Mouse (Mus musculus) right cerebral cortex, postnatal 25 days (tissue): ENCODE data around the gene Nrg3.

Experiments used
- DNase-seq: peaks from one replicate; pipeline ENCODE4 v3.0.0; 2022

Nrg3 gene

DNA sequence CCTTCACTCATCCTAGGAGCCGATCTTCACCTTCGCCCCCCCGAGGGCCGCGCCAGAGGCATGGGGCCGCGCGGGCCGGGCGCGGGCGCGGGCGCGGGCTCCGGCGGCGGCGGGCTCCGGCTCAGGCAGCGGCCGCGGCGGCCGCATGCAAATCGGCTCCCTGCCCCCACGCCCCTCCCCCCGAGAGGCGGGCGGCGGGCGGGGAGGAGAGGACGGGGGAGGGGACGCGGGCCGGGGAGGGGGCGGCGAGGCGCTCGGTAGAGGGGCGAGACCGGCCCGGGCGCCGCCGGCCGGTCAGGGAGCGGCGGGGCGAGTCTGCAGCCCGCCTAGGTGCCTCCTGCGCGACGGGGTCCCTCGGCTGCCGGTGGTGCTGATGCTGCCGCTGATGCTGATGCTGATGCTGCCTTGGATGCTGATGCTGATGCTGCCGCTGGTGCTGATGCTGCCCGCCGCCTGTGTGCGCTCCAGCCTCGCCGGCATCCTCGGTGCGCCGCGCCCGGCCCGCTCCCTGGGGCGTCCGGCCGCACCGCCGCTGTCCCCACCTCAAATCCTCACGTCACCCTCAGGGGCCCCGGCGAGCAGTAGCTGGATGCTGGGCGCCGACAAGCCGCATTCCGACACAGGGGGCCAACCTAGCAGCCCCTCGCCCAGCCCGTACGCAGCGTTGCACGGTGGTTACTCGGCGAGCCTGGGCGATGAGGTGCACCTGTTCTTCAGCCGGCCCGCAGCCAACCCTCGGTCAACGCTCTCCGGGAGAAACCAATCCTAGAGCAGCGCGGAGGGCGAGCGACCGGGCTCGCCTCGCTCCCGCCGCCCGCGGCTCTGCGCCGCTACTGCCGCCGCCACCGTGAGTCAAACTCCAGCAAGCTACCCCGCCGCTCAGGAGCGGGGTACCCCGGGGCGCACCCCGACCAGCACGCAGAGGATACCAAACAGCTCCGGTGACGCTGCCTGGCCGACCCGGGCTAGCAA is at the start of gene Nrg3:
Gene Nrg3 (minus strand): TSS at position 299 of the 972 bp plus-strand sequence.
- peak; percentile 78 for DNase-seq

DNA sequence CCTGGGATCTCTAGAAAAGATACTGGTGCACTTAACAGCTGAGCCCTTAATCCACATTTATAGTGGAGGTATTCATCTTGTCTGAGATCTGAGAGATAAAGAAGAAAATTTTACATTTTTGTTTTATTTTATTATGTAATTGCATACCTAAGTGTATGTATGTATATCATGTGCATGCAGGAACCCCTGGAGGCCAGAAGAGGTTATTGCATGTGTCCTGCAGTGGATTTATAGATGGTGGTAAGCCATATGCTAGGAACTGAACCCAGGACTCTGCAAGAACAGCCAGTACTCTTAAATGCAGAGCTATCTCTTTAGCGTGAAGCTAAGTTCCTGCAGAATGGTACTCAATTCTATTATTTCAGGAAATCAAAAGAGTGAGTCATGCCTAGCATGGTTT is 36.1 kb upstream of the Nrg3 start:
- DNase-seq, result no peak

DNA sequence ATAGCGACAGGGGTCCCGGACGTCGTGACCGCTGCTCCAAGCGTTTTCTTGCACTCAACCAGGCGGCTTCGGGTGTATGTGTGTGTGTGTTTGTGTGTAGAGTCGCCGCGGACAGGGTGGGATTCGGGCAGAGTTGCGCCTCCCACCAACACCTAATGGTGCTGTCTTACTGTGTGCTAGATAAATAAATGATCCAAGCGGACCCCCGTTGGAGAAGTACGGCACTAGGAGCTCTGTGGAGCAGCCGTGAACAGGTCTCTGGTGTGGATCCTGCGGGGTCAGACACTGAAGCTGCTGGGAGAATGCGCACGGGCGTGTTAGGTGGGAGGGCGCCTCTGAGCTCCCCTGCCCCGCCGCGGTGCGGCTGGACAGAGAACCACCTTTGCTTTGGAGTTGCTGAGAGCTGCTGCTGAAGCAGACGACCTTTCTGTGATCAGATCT is 903 bp upstream of the Nrg3 start:
- DNase-seq, result peak; percentile 74

DNA sequence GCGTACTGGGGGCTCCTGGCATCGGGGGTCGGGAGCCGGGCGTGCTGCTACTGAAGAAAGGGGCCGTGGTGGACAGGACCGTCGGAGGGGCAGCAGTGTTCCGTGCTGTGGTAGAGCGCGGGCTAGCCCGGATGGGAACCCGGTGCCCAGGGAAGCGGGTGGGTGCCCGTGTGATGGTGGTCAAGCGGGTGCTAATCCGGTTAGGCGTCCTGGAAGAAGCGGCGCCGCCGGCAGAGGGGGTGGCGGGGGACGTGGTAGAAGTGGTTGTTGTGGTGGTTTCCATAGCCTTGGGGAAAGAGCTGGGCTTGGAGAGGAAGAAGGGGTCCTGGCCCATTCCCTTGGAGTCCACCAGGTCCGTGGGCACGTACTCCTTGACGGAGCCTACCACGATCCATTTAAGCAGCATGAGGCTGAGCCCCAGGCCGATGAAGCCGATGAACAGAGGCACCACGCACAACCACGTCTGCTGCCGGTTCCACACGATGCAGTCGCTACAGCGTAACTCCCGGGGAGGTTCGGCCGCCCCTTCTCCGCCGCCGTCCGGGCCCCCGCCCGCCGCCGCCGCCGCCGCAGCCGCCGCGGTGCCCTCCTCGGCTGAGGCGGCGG is 639 bp downstream of the Nrg3 start:
- DNase-seq, result peak; percentile 59

DNA sequence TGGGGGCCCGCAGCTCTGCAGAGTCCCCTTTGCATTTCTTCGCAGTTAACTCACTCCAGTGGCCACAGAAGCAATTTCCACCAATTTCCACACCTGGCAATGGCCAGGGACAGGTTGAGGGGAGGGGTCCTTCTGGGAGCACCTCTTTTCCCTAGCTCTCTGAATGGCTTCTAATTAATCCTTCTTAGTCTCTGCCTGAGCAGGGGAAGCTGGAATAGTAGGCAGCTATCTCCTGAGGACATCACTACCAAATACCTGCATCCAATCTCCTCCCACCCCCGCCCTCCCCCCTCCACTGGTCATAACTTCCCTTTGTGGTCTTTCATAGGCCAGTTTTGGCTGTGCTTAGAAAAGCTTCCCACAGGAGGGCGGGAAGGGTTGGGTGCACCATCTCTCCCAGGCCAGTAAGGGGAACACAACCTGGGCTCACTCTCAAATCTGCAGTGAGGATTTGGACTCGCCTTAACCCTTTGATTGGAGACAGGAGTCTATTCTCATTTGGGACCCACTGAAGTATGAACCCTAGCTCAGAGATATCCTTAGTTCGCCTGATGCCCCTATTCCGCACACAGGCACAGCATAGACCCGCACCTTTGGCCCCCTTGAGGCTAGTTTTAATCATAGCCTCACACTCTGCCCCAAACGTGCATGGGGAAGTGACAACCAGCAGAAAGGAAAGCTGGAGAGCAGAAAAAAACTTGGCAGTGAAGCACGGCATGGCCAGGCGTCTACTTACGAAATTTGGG is 1.5 kb downstream of the Nrg3 start:
- DNase-seq, result peak; percentile 45

DNA sequence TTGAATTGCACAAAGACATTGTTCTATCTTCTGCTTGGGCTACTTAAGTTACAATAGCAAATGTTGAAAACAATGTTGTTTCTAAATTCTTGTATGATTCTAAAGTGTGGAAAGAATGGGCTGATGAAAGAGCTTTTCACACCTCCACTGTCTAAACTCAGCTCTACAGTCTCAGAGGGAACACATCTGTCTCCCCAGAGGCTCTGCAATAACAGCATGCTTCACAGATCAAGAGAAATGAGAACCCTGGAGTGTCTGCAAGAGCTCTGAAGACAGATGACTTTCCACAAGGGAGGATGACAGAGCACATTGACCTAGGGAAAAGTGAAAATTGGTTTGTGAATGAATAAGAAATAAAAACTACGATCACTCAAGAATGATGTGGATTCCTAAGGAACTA is 27.4 kb downstream of the Nrg3 start:
- DNase-seq, result no peak

DNA sequence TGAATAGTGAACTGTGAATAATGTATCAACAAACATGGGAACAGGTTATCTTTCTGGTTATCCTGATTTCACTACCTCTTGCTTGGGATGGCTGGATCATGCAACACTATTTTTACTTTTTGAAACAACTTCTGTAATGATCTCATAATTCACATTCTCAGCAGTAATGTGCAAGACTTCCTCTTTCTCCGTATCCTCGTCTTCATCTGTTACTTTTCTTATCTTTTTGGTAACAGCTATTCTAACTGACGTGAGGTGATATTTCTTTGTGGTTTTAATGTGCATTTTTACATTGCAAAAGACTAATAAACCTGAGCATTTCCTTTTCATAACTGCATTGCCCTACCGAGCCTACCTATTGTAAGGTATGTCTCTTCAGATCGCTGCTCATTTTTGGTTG is 44.4 kb downstream of the Nrg3 start:
- no peak for DNase-seq

DNA sequence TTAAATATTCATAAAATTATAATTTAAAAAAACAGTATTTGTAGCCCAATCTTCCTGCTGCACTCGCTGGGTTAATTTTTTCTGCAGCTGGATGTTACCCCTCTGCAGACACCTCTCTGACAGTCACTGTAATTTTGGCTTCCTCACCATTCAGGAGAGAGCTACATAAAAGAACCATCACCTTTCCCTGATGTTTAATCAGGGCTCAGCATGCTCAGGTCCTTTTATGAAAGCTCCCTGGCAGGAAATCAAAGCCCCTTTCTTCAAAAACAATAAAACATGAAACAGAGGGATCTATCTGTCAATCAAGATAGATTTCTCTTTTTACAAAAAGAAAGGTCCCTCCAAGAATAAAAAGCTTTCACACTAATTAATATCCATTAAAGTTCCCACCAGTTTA is 51.0 kb downstream of the Nrg3 start:
- DNase-seq, result no peak

DNA sequence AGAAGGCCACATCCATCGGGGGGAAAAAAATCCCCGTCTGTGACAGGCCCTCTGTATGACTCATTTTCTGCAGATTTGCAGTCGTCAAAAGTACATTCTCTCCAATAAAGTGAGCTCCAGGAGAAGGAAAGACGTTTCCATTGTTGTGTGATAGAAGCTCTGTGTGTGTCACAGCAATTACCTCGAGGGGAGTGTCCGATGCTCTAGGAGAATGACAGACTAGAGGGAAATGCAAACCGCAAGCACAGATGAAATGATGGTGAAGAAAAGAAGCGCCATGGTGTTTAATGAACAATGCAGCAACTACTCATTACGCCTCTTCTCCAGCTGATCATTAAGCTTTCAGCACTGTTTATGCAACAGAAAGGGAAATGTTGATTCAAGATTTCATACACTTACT is 59.6 kb downstream of the Nrg3 start:
- no peak for DNase-seq

DNA sequence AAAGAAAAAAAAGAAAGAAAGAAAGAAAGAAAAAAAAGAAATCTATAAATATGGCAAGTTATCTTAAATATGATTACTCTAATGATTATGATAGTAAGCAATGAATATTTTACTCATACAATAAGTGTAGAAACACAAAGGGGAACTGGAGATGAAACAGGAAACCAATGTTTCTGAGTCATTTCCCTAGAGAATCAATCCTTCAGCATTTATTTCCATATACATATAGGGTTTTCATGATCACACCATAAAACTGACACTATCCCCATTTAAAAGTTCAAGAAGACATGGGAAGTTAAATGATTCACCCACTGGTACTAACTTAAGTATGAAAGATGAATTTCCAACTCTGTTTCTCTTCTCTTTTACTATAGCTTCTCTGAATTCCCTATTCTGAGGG is 86.0 kb downstream of the Nrg3 start:
- no peak for DNase-seq

DNA sequence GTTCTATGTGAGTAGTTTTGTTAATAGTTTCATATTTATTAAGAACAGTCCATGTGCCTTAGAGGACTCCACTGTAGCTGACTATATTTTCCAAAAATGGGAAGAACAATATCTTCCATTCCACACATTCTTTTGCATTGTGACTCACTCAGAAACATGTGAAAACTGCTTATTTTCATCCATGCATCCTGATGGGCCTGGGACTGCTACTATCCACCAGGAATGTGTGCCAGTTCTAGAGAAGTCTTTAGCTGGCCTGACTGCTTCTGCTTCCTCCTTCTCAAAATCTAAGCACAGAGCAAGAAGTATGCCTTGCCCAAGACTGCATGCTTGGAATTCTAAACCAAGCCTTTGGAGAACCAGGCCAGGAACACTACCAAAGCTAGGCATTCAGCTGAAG is 91.6 kb downstream of the Nrg3 start:
- DNase-seq, result no peak

DNA sequence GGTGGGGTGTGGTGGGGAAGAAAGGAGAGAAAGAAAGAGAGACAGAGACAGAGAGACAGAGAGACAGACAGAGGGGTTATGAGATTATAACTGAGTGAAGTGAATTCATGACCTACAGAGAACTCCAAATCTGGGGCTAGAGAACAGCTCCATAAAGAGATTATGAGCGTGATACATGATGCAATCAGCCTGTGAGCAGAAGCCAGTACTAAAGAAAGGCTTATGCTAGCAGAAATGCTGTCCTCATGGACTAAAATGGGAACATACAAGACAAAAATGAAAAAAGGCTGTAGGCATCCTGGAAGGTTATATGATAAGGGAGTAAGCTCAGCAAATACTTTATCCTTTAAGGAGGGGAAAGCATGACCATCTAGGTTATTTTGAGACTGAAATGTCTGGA is 99.7 kb downstream of the Nrg3 start:
- DNase-seq, result no peak

DNA sequence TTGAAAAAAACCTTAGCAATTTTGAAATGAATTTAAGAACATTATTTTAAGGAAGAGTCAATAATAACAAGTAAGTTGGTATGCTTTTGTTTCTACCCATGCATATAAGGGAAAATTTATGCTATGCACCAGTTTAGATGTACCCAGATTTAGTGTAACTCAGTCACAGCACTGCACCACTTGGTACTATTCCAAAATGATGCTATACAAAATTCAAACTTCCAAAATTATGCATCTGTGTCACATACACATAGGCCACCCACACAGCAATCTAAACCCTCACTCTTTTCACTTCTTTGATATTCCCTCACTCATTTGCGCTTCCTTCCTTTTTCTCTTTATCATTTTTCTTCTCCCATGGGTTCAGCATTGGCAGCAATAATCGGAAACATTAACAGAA is 116.6 kb downstream of the Nrg3 start:
- DNase-seq, result no peak

DNA sequence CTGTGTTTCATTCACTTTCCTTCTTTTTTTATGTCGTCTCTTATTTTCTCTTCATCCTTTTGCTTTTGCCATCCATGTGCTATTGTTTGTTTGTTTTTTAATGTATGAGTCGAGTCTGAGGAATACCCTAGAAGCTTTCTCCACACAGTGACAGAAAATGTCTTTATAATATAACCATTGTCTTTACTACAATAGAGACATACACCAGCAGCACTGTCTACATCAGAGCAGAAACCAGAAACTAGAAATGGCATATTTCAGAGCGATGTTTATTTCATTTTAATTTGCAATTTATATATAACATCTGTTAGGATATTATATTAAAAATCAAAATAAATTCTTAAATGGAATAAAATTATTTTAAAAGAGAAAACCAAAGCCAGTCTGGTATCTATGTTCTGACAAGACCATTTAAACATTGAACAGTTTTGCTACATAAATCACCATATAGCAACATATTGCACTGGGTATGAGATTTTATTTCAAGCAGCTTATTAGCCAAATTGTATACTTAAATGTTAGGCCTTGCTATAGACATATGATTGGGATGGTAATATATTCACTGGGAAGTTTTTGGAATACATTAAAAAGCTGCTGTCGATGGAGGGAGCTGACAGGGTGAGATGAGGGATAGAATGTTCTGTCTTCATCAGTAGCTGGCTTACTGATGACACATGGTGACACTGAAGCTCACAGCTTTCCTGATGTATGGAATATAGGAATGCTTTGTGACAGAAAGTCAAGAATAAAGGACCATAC is 120.7 kb downstream of the Nrg3 start:
- DNase-seq, result no peak

DNA sequence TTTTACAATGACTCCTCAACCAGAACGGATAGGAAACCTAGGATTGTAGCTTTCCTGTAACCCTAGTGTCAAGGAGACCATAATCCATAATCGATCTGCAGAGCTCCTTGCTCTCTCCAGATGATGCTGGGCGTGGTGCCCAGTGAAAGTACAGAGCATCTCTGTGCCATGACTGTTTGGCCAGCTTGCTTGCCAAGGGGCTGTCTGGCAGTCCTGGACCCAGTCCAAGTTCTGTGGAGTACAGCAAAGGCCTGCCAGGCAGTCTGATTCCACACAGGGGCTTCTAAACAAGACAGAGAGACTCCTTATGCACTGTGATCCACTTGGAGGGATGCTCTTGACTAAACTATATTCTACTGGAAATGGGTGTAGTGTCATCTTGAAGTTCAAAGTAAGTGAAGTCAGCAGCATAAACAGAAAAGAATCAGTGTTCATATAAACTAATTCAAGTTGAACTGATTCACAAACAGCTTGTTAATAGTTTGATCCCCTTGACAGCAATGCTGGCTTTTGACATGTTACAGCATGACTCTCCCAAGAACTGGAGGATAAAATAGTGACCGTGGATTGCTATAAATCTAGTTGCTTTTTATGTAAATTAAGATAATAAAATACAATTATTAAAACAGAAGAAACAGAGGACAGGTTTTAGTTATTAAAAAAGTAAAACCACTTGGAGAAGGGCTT is 155.3 kb downstream of the Nrg3 start:
- peak; percentile 46 for DNase-seq

DNA sequence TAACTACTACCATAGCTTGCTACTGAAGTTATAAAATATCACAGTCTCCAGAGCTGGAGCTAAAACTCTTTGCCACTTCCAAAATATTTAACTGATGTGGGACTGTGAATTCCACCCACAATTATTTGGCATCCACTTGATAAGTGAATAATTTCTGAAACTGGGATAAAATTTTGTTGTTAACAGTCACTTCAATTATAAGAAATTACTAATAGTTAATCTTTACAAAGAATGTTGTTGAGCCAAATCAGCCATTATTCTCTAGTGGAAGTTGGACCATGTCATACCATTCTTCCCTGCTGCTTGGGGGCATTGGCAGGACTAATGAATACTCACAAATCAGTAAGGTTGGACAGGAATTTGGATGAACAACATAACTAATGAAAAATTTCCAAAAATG is 158.8 kb downstream of the Nrg3 start:
- no peak for DNase-seq

DNA sequence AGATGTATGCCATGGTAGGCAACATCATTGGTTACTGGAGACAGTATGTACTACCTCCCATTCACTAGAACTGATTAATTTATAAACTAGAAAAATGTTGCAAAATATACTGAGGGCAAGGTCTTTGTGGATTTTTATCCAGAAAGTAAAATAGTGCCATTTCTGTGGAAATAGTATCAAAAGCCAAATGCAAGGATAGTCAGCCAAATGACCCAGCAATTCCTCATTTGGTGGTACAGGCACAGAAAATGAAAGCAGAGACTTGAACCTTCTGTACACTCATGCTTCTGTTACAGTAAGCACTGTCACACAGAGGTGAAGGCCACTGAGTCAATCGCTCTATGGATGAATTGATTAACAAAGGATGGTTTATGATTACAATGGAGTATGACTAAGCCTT is 207.8 kb downstream of the Nrg3 start:
- no peak for DNase-seq

DNA sequence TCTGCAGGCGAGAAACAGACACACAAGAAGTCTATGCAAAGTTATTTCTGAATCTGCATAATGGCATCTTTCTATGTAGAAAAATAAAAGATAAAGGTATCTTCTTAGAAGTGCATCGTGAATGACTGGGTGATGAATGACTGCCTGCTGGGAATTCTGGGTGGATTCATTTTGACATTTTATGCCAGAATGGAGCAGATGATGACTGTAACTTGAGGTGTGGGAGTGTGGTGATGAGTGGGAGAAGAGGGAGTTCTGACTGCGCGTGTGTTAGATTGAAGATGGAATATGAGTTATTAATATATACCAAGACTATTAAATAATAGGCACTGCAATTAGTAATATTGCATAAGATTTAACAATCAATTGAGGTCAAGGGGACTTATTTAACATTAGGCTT is 208.5 kb downstream of the Nrg3 start:
- DNase-seq, result no peak

DNA sequence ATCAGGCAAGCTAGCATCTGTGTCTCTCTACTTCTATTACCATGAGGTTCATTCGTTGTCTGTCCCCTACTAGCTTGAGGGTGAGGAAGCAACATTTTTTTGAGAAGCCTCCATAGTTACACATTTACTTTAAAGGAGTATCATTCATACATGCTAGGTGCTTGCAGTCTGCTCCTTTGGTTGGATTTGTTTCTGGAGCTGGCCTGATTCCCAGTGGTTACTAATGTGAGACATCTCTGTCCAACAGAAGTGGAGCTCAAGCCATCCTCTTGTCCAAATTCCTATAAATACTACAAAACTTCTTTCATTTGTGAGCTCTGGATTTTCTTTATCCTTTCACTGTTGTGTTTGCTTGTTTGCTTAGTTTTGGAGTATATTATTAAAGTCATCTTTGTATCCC is 211.9 kb downstream of the Nrg3 start:
- DNase-seq, result no peak

DNA sequence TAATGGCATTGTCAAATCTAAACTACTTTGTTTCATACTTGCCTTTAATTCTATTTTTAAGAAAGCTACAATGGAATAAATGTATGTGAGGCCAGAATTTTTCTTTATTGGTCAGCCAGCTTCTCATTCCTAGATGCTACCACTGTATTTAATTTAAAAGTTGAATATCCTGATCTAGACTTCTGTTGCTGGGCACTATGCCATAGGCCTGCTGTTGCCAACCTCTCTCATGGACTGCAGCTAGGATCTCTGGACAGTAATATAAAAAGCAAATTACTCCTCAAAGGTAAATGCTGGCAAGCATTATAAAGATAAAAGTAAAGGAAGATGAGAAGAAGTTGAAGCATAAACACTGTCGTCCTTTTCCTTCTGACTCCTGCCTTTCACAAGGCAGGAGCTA is 217.5 kb downstream of the Nrg3 start:
- no peak for DNase-seq

DNA sequence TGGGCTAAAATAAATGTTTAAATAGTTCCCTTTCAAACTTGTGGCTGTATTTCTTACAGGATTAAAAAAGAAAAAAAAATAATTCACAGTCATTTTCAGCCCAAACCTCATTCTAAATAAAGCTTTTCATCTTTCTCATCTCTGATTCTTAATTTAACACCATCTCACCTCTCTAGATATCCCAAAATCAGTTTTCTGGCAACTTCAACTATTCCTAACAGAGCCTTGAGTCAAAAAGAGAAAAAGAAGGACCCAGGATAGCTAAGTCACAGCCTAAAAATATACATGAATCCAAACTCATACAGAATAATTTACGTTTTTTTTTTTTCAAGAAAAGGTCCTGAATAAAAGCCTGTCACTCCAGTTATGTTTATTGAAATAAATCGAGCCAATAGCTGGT is 232.6 kb downstream of the Nrg3 start:
- DNase-seq, result no peak

DNA sequence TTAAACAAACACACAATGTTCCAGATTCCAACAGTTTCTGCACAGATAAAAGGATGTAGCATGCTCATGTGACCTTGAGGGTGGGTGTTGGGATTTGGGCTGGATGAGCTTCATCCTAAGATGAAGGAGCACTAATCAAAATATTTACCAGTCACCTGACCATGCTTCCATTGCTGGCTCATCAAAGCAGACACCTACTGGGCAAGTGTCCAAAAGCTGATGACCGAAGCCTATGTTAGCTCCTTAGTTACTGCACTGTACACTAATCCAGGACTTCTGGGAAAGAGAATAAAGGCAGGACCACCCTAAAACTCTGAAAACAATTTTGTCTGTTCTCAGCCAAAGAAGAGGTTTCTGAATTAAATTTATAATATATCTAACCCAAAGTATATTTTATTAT is 261.4 kb downstream of the Nrg3 start:
- DNase-seq, result no peak
